Mouse (Mus musculus) megakaryocyte-erythroid progenitor cell, adult 5 weeks (primary cell): ENCODE results near the gene Pcsk7. TPM values are rescaled to one million over a fixed set of nuclear protein-coding genes. Genes with fewer than 3 reads are reported as not detected.

ENCODE experiments used
- polyA plus RNA-seq: library from polyadenylated mRNA; stranded (reverse); fragments of >175 nt; gene quantifications from 2 replicates; pipeline ENCODE4 v1.2.3, GENCODE M21; 2012

Pcsk7 gene
- 10.4 and 12.6 TPM in 2 replicates for polyA plus RNA-seq

GRCm38 (mm10) chr9:45906355-45907077 lies at the start of gene Pcsk7, which contains the start of gene Rnf214:
Gene Pcsk7, plus strand, starts transcription at chr9:45906497.
Gene Rnf214, minus strand, starts transcription at chr9:45906911.

GRCm38 (mm10) chr9:45935628-45936210 lies 29.4 kb downstream of the Pcsk7 start, which contains the start of gene Tagln:
Gene Tagln, minus strand, starts transcription at chr9:45936058.

DNA sequence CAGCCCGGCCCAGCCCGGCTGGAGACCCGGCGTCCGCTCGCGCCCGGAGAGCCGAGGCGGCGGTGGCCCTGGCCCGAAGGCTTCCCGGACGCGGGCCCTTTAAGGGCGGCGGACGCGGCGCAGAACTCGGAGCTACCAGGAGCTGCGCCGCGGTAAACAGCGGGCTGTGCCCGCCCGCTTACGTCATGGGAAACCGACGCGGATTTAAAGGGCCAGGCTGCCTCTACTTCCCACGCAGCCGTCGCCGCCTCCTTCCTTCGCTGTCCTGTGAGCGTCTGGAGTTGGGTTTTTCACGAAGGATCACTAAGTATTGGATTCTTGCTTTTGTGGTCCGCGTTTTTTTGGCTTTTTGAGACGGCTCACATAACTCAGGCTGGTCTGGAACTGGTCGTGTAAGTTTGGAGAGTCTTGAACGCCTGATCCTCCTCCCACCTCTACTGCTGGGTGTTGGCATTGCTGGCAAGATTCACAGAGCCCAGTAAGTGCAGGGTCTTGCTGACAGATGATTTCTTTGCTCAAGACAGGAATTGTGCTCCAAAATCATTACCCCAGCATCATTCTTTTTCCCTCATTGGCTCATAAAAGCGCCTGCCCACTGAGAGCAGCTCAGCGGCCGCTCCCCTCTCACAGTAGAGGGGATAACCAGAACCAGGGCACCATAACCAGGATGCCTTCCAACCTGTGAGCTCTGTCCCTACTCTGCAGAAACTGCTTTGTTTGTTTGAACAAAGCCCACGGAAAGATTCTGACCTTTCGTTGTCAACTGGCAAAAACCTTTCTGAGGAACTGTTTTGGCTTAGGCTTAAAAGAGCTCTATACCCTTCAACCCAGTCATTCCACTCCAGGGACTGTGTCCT lies 49.0 kb downstream of the Pcsk7 start, which contains the start of gene Sidt2:
TSS of gene Sidt2 (minus strand) at position 152 of the 857 bp plus-strand sequence.

Other genes with a start within 250 kb of the Pcsk7 start
- 60.4 and 71.0 TPM in 2 replicates for gene Cep164, start 77.8 kb upstream of the Pcsk7 start, polyA plus RNA-seq
- gene Bace1, start 67.9 kb upstream of the Pcsk7 start, polyA plus RNA-seq, result 20.6 and 33.6 TPM in 2 replicates
- gene Rnf214, start 414 bp downstream of the Pcsk7 start, polyA plus RNA-seq, result 13.4 and 14.2 TPM in 2 replicates
- gene Tagln, start 29.6 kb downstream of the Pcsk7 start, polyA plus RNA-seq, result 0.24 and 0.34 TPM in 2 replicates
- 63.1 and 63.3 TPM in 2 replicates for gene Sidt2, start 48.8 kb downstream of the Pcsk7 start, polyA plus RNA-seq
- gene Pafah1b2, start 106.2 kb downstream of the Pcsk7 start, polyA plus RNA-seq, result 93.9 and 102 TPM in 2 replicates
- gene Sik3, start 106.3 kb downstream of the Pcsk7 start, polyA plus RNA-seq, result 21.0 and 25.5 TPM in 2 replicates